Mouse (Mus musculus) hindbrain, embryonic 14.5 days (tissue): ENCODE data around the gene Oser1. TPM values are rescaled to one million over a fixed set of nuclear protein-coding genes. Genes with fewer than 3 reads are reported as not detected.

Source experiments
- ATAC-seq: fragments of 200-750 bp; cut with Nextera tagmentation; 2 replicates; pipeline ENCODE4 v1.8.0; 2017; ENCODE audit warnings: moderate number of reproducible peaks, mild to moderate bottlenecking, moderate TSS enrichment, moderate library complexity; ENCODE audit not compliant: low FRiP score
- DNase-seq: peaks from one replicate; pipeline ENCODE4 v3.0.0-alpha.2; 2015; ENCODE audit warnings: low spot score
- H3K27ac ChIP-seq: fragments of 300-500 bp; sonication (generic); 2 replicates; pipeline ENCODE4 v1.5.1; 2014; ENCODE audit warnings: mild to moderate bottlenecking, moderate library complexity
- H3K27me3 ChIP-seq: fragments of 300-500 bp; sonication (generic); 2 replicates; pipeline ENCODE4 v1.6.1; 2014; ENCODE audit warnings: mild to moderate bottlenecking, low read length, mixed read lengths; ENCODE audit not compliant: control insufficient read depth, insufficient read depth
- H3K36me3 ChIP-seq: fragments of 300-500 bp; sonication (generic); replicated peaks from 2 replicates; pipeline ENCODE4 v1.6.1; 2014; ENCODE audit not compliant: control insufficient read depth, insufficient read depth
- H3K4me1 ChIP-seq: fragments of 300-500 bp; sonication (generic); replicated peaks from 2 replicates; pipeline ENCODE4 v1.6.1; 2014; ENCODE audit warnings: antibody characterized with exemption, low read length, mixed read lengths; ENCODE audit not compliant: control insufficient read depth, insufficient read depth
- H3K4me2 ChIP-seq: fragments of 300-500 bp; sonication (generic); replicated peaks from 2 replicates; pipeline ENCODE4 v1.6.1; 2014; ENCODE audit warnings: mild to moderate bottlenecking, moderate library complexity
- H3K4me3 ChIP-seq: fragments of 300-500 bp; sonication (generic); replicated peaks from 2 replicates; pipeline ENCODE4 v1.5.1; 2014; ENCODE audit warnings: mild to moderate bottlenecking, low read length
- H3K9ac ChIP-seq: fragments of 300-500 bp; sonication (generic); 2 replicates; pipeline ENCODE4 v1.6.1; 2014
- H3K9me3 ChIP-seq: fragments of 300-500 bp; sonication (generic); 2 replicates; pipeline ENCODE4 v1.6.1; 2016; ENCODE audit warnings: low read length; ENCODE audit not compliant: control insufficient read depth
- WGBS: fragments of 180-500 bp; shearing (Covaris S2); extraction: QIAGEN DNeasy Blood & Tissue Kit; methylation state at CpG from one replicate; pipeline ENCODE4 v1.1.7; 2014; 5-methylcytosine and 5-hydroxymethylcytosine counted together
- polyA plus RNA-seq: library from polyadenylated mRNA; unstranded; fragments of >200 nt; fragmentation: Nextera tagmentation; extraction: Ambion mirVana; gene quantifications from 2 replicates; pipeline ENCODE4 v1.2.1, GENCODE M21; 2014

Oser1 gene
- polyA plus RNA-seq, 1 experiment from 2014 or later: 74.8 TPM

DNA sequence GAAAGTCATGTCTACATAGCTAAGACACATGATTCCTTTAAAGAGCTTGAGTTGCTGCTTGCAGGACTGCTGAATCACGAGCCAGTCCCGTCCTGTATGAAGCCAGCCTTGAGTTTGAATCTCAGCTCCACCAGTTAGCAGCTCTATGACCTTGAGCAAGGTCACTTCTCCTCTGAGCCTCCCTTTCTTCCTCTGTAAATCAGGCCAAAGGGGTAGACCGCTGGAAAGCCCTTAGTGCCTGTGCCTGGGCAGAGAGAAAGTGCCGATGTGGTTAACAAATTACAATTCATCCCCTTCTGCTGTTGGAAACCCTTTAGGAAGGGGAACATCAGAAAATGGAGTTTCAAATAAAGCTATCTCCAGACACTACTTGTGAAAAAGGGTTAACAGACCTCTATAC, 13.3 kb upstream of the Oser1 start:
- H3K4me2 ChIP-seq: peak overlapping the region; percentile 71
- 0 out of 2 replicates have a peak, but pooled peaks have one; percentile 6 for ATAC-seq
- H3K27me3 ChIP-seq: no peaks in the 10 kb centered on the region
- peaks cover 28% of the 10 kb centered on the region for H3K4me1 ChIP-seq
- peak overlapping the region; percentile 82 for H3K27ac ChIP-seq
- no peaks in the 10 kb centered on the region; the same call in 1 of the 2 replicates for H3K36me3 ChIP-seq
- WGBS: 31% methylated on average over 4 of the region's 4 CpGs
- peak overlapping the region; percentile 56 for H3K4me3 ChIP-seq
- no peak for DNase-seq
- peak overlapping the region; percentile 71 for H3K9ac ChIP-seq
- H3K9me3 ChIP-seq: no peaks in the 10 kb centered on the region

DNA sequence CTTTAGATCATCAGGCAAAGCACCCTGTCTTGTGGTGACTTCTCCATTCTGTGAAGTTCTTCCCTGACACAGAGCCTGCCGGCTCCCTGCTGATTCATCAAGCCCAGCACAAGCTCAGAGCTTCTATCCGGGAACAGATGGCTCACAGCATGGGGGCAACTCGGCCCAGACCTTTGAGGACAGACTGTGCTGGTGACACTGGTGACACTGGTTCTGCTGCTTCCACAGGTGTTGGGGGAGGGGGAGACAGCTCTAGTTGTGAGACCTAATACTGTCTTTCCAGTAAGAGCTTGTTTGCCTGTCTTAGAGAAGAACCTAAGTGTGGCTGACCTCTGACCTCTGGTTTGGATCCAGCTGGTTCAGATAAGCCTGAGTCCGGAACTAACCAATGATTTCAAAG, 9.5 kb upstream of the Oser1 start:
- no peaks in the 10 kb centered on the region for H3K27me3 ChIP-seq
- H3K9me3 ChIP-seq: no peaks in the 10 kb centered on the region
- ATAC-seq: no peak
- no peak for DNase-seq
- H3K27ac ChIP-seq: no peak overlapping the region
- H3K4me2 ChIP-seq: no peak overlapping the region
- 27% methylated on average over 4 of the region's 4 CpGs for WGBS
- H3K4me1 ChIP-seq: peaks cover 6% of the 10 kb centered on the region; the same call in 1 of the 2 replicates
- H3K9ac ChIP-seq: no peak overlapping the region
- no peaks in the 10 kb centered on the region for H3K36me3 ChIP-seq
- no peak overlapping the region for H3K4me3 ChIP-seq

DNA sequence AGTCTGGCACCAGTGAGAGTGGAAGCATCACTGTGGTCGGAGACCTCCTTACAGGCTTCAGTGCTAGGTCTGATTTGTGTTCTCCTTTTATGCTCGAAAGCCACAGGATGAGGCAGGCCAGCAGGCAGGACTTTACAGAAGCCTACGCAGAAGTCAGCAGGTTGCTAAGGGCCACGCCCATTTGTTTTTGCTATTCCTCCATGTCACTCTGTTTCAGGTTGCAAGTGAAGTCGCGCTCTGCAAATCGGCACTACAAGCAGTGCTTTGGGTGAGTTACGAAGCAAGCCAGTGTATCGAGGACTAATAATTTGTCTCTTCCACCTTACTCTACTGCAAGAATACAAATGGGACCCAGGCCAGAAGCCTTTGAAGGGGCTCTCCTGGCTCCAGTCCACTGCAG, 6.8 kb upstream of the Oser1 start:
- Histone ChIP-seq H3K4me1 (no peaks in the 10 kb centered on the region), H3K27ac (no peak overlapping the region), H3K4me3 (no peak overlapping the region), H3K9me3 (no peaks in the 10 kb centered on the region), H3K36me3 (no peaks in the 10 kb centered on the region), H3K4me2 (no peak overlapping the region), H3K9ac (no peak overlapping the region), H3K27me3 (no peaks in the 10 kb centered on the region)
- 89% methylated on average over 9 of the region's 9 CpGs for WGBS
- DNase-seq (no peak), ATAC-seq (no peak)

DNA sequence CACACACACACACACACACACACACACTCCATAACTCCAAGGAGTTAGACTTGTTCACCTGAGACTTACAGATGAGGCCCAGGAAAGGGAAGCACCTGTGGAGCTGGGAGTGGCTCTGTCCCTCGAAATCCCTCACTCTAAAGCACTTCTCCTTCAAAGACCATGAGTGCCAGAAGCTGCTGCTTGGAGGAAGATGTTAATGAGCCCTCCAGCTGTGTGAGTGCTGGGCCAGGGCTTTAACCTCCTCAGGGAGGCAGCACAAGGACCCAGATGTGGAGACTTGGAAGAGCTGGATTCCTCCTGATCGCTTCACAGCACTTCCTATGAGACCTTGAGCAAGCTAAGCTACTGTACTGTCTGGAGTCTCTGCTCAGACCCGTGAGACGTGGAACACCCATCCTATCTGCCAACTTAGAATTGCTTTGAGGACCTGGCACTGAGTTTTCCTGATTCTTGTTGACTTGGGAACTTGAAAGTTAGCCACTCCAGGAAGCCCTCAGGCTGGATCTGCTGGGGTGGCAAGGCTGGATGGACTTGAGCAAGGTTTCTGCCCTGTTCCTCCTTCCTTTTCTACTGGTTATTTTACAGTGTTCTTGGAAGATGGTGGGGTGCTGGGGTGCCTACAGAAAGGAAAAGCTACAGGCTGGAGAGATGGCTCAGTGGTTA, 4.0 kb upstream of the Oser1 start:
- H3K36me3 ChIP-seq: peaks cover 1% of the 10 kb centered on the region
- H3K4me2 ChIP-seq: no peak overlapping the region
- no peak overlapping the region for H3K27ac ChIP-seq
- no peak overlapping the region for H3K4me3 ChIP-seq
- no peak overlapping the region for H3K9ac ChIP-seq
- no peaks in the 10 kb centered on the region for H3K9me3 ChIP-seq
- ATAC-seq: no peak
- WGBS: 50% methylated on average over 4 of the region's 4 CpGs
- no peak for DNase-seq
- H3K27me3 ChIP-seq: no peaks in the 10 kb centered on the region
- H3K4me1 ChIP-seq: no peaks in the 10 kb centered on the region

DNA sequence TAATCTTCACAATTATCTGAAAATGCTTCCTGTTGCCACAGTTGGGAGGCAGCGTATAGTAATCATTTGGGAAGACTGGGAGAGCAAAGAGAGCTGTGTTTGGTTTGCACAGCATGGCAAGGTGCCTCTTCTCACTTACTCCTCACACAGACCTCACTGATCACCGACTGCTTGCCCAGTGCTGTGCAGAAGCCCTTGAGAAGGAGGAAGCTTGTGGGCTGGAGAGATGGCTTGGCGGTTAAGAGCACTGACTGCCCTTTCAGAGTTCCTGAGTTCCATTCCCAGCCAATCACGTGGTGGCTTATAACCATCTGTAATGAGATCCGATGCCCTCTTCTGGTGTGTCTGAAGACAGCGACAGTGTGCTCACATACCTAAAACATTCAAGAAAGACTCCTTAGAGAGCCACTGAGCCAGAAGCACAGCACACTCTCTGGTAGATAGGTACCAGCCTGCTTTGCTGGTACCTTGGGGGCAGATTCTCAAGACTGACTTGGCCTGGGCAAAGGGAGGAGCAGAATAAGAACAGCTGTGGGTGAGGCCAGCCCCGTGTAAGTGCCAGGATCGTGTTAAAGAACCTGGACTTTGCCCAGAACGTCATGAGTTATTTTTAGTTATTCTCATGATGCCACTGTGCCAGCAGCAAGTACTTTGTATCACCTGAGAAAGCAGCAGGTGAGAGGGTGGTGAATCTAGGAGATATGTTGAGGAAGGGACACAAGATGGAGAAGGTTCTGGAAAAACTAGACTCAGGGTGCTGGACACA, 1.4 kb downstream of the Oser1 start:
- peaks cover 18% of the 10 kb centered on the region for H3K4me1 ChIP-seq
- H3K36me3 ChIP-seq: peaks cover 8% of the 10 kb centered on the region
- no peak for DNase-seq
- H3K9ac ChIP-seq: no peak overlapping the region
- H3K27me3 ChIP-seq: no peaks in the 10 kb centered on the region
- no peak overlapping the region for H3K4me3 ChIP-seq
- no peak overlapping the region for H3K27ac ChIP-seq
- H3K4me2 ChIP-seq: no peak overlapping the region
- 86% methylated on average over 9 of the region's 9 CpGs for WGBS
- no peak for ATAC-seq
- H3K9me3 ChIP-seq: no peaks in the 10 kb centered on the region

DNA sequence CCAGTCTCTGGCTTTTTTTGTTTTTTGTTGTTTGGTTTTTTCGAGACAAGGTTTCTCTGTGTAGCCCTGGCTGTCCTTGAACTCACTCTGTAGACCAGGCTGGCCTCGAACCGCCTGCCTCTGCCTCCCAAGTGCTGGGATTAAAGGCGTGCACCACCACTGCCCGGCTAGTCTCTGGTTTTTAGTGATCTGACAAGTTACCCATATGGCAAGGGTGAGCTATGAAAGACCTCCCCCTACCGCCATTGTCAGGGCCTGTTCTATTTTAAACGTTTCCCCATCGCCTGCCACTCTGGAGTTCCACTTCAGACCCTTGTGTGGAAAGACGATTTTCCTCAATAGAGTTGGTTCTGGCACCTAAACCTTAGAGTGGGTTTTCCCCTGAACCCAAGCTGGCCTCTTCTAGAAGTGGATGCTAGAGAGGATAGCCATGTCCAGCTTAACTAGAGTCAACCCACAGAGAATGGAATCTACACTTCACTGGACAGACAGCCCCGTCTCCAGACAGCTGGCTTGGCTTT, 4.1 kb downstream of the Oser1 start:
- DNase-seq (no peak), ATAC-seq (no peak)
- peak overlapping the region; percentile 78 for H3K4me2 ChIP-seq
- 38% methylated on average over 10 of the region's 10 CpGs for WGBS
- H3K9me3 ChIP-seq: no peaks in the 10 kb centered on the region
- no peaks in the 10 kb centered on the region for H3K27me3 ChIP-seq
- H3K27ac ChIP-seq: no peak overlapping the region
- peak overlapping the region; percentile 97 for H3K4me3 ChIP-seq
- H3K9ac ChIP-seq: peak overlapping the region; percentile 83
- H3K36me3 ChIP-seq: peaks cover 8% of the 10 kb centered on the region
- peaks cover 25% of the 10 kb centered on the region for H3K4me1 ChIP-seq

DNA sequence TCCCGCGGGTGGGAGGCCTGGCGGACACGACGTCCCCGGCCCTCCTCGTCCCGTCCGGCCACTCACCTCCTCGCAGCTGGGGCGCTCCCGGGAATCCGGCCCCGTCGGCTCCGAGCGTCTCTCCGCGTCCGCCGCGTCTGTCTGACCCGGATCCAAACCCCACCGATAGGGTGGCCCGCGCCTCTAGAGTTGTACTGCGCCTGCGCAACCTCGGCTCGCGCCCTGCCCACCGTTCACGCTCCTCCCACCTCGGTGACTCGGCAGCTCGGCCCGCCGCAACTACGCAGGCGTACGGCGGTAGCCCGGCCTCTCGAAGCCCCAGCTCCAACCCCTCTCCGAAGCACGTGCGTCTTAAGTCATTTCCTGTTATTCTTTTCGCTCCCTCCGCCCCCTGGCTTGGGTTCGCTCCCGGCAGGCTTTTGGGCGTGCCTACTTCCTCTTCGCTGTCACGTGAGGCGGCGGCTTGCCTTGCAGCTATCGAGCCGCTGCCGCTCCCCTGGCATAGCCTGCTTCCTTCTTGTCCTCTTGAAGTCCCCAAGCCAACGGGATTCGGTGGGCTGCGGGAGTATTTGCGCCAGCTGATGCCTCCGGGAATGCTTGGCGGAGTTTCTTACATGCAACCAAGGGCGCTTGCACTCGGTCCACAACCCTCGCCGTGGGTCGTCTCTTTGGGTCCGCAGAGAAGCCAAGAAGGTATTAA, 5.0 kb downstream of the Oser1 start:
- peak overlapping the region; percentile 97 for H3K4me3 ChIP-seq
- WGBS: under 1% methylated on average over 61 of the region's 71 CpGs
- peak overlapping the region; percentile 95 for H3K4me2 ChIP-seq
- peak; percentile 99 for ATAC-seq
- H3K27ac ChIP-seq: peak overlapping the region; percentile 81
- DNase-seq: peak; percentile 98
- H3K27me3 ChIP-seq: no peaks in the 10 kb centered on the region
- H3K9ac ChIP-seq: peak overlapping the region; percentile 83
- H3K36me3 ChIP-seq: peaks cover 13% of the 10 kb centered on the region
- H3K9me3 ChIP-seq: no peaks in the 10 kb centered on the region
- H3K4me1 ChIP-seq: peaks cover 25% of the 10 kb centered on the region

DNA sequence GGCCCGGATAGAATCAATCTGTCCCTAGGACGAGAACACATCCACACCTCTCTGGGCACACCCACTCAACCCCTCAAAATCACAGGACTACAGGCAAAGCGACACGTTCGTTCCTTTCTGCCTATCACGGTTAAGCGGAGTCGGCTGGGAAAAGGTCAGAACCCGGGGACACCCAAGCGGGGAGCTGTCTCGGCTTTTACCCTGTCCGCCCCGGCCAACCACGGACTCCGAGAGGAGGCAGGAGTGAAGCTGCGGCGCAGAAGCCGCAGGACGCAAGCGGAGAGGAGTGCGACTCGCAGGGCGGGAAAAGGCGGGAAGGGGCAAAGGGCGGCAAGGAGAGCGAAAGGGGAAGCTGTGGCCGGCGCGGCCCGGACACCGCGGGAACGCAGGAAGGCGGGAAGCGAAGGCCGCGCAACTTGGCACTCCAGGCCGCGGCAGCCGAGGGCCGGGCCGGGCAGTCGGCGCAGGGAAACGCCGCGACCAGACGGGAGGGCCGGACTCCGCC, 5.6 kb downstream of the Oser1 start:
- H3K27ac ChIP-seq: peak overlapping the region; percentile 73
- peaks cover 18% of the 10 kb centered on the region for H3K36me3 ChIP-seq
- WGBS: under 1% methylated on average over 34 of the region's 50 CpGs
- no peaks in the 10 kb centered on the region for H3K27me3 ChIP-seq
- H3K4me3 ChIP-seq: peak overlapping the region; percentile 97
- H3K4me1 ChIP-seq: peaks cover 25% of the 10 kb centered on the region
- H3K4me2 ChIP-seq: peak overlapping the region; percentile 95
- DNase-seq (no peak), ATAC-seq (no peak; the same call in 1 of the 2 replicates)
- peak overlapping the region; percentile 81 for H3K9ac ChIP-seq
- H3K9me3 ChIP-seq: no peaks in the 10 kb centered on the region

DNA sequence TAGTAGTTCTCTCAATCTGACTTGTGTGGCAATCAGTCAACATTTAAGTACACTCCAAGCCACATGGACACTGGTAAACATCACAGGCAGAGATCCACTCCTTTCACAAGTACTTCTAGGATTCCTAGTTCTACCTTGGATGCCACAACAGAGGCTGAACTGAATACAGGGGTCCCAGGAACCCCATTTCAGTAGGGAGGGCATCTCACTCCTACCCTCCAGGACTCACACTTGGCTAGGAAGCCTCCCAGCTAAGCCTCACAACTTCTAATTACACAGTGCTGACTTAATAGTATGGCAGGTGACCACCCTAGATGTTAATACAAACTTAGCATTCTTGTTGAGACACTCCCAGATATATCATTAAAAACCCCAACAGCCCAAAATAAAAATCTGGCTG, 6.7 kb downstream of the Oser1 start:
- peaks cover 25% of the 10 kb centered on the region for H3K4me1 ChIP-seq
- no peak for ATAC-seq
- no peaks in the 10 kb centered on the region for H3K27me3 ChIP-seq
- no peak overlapping the region for H3K9ac ChIP-seq
- DNase-seq: no peak
- peak overlapping the region; percentile 97 for H3K4me3 ChIP-seq
- H3K9me3 ChIP-seq: no peaks in the 10 kb centered on the region
- H3K36me3 ChIP-seq: peaks cover 23% of the 10 kb centered on the region
- peak overlapping the region; percentile 95 for H3K4me2 ChIP-seq
- no peak overlapping the region for H3K27ac ChIP-seq
